Mouse (Mus musculus) heart, adult 8-10 months (tissue): ENCODE data around the gene Gstm2. TPM values are rescaled to one million over a fixed set of nuclear protein-coding genes. Genes with fewer than 3 reads are reported as not detected.
"Not testable (repeated sequence)": the region's sequence is repeated elsewhere in the genome, so short reads cannot be mapped to it uniquely, and the experiment has no call there.

Experiments
- DNase-seq: peaks from one replicate; pipeline ENCODE4 v3.0.0; 2022; ENCODE audit warnings: low spot score
- total RNA-seq, 4 experiments: library from RNA; stranded (reverse); gene quantifications; 2 replicates each; pipeline ENCODE4 v1.2.4; 2022

The Gstm2 gene
- total RNA-seq = 100 to 1,000 TPM; 237 to 300 (median 263) TPM

- DNase-seq = peak; percentile 77
These were observed at the start of gene Gstm2 for GRCm38 (mm10) chr3:107986041-107986562. Gene Gstm2 (minus strand): TSS chr3:107986453.

- peak; percentile 41 for DNase-seq
These were observed 46.9 kb upstream of the Gstm2 start for GRCm38 (mm10) chr3:108033156-108033555.

- DNase-seq = no peak
These were observed 45.9 kb upstream of the Gstm2 start for GRCm38 (mm10) chr3:108032113-108032512.

- no peak for DNase-seq
These were observed 42.5 kb upstream of the Gstm2 start for GRCm38 (mm10) chr3:108028641-108029365.

GRCm38 (mm10) chr3:108026597-108026996 is 40.3 kb upstream of the Gstm2 start:
- DNase-seq = no peak

GRCm38 (mm10) chr3:108026049-108026448 is 39.8 kb upstream of the Gstm2 start:
- no peak for DNase-seq

GRCm38 (mm10) chr3:108025318-108025717 is 39.1 kb upstream of the Gstm2 start:
- no peak for DNase-seq

- DNase-seq = peak; percentile 33
These were observed 36.4 kb upstream of the Gstm2 start for GRCm38 (mm10) chr3:108022650-108023049.

- DNase-seq = not testable (repeated sequence)
These were observed 34.2 kb upstream of the Gstm2 start for GRCm38 (mm10) chr3:108020351-108021022.

GRCm38 (mm10) chr3:108019226-108019625 is 33.0 kb upstream of the Gstm2 start:
- DNase-seq = not testable (repeated sequence)

GRCm38 (mm10) chr3:108018190-108018820 is 32.1 kb upstream of the Gstm2 start:
- no peak for DNase-seq

- peak; percentile 99 for DNase-seq
These were observed 31.4 kb upstream of the Gstm2 start, which contains the start of gene Gstm1 for GRCm38 (mm10) chr3:108017473-108018189. Gene Gstm1 (minus strand): TSS chr3:108017973.

- not testable (repeated sequence) for DNase-seq
These were observed 30.2 kb upstream of the Gstm2 start for GRCm38 (mm10) chr3:108016468-108016867.

GRCm38 (mm10) chr3:108014974-108015346 is 28.7 kb upstream of the Gstm2 start:
- DNase-seq = no peak

GRCm38 (mm10) chr3:108014098-108014973 is 28.1 kb upstream of the Gstm2 start:
- DNase-seq = no peak

GRCm38 (mm10) chr3:108013331-108013871 is 27.1 kb upstream of the Gstm2 start:
- peak; percentile 82 for DNase-seq

GRCm38 (mm10) chr3:108011558-108011957 is 25.3 kb upstream of the Gstm2 start:
- no peak for DNase-seq

GRCm38 (mm10) chr3:108010286-108010685 is 24.0 kb upstream of the Gstm2 start:
- peak; percentile 59 for DNase-seq

GRCm38 (mm10) chr3:108002021-108002420 is 15.8 kb upstream of the Gstm2 start:
- peak; percentile 62 for DNase-seq

- no peak for DNase-seq
These were observed 13.2 kb upstream of the Gstm2 start for GRCm38 (mm10) chr3:107999491-107999890.
